Mouse (Mus musculus): Measurements from ENCODE around the gene Chit1. TPM values are rescaled to one million over a fixed set of nuclear protein-coding genes. Genes with fewer than 3 reads are reported as not detected.

The Chit1 gene
- polyA plus RNA-seq, 1 experiment from 2014 or later: not detected

DNA sequence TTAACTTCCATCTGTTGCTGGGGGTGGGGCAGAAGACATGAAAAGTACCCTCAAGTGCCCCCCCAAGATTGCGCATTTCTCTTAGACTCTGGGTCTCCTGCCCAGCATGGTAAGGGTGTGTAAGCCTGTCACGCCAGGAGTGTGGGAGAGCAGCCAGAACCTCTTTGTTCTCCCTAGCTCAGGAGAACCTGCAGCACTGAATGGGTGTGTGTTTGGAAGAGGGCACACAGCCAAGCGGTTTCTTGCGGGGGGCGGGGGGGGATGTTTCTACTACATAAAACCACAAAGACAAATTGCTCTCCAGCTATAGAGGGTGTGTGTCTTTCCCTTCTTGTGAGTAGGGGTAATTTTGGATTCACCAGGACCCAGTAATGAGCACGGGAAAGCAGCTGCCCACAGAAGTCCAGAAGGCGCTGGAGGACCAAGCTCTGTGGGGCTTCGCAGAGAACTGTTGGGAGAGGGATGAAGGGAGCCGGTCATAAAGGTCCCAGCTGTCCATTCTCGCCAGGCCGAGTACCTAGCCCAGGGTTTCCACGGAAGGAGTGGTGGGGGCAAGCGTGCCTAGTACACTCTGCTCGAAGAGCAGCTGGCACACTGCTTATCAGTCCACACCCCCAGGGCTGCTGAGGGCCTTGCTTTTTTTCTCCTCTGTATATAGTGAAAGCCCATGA is 14.6 kb upstream of the Chit1 start:
- 78% methylated on average over 14 of the region's 14 CpGs for WGBS
- no peak overlapping the region for H3K4me3 ChIP-seq
- peak overlapping the region; percentile 88 for H3K27ac ChIP-seq (replicated peaks)
- peaks cover 81% of the 10 kb centered on the region for H3K4me1 ChIP-seq
- peaks cover 18% of the 10 kb centered on the region for H3K27me3 ChIP-seq (ENCODE audit: low read depth, poor library complexity, severe bottlenecking)
- H3K9me3 ChIP-seq (replicated peaks): no peaks in the 10 kb centered on the region
- DNase-seq (ENCODE audit: low spot score): no peak
- no peaks in the 10 kb centered on the region for H3K36me3 ChIP-seq

DNA sequence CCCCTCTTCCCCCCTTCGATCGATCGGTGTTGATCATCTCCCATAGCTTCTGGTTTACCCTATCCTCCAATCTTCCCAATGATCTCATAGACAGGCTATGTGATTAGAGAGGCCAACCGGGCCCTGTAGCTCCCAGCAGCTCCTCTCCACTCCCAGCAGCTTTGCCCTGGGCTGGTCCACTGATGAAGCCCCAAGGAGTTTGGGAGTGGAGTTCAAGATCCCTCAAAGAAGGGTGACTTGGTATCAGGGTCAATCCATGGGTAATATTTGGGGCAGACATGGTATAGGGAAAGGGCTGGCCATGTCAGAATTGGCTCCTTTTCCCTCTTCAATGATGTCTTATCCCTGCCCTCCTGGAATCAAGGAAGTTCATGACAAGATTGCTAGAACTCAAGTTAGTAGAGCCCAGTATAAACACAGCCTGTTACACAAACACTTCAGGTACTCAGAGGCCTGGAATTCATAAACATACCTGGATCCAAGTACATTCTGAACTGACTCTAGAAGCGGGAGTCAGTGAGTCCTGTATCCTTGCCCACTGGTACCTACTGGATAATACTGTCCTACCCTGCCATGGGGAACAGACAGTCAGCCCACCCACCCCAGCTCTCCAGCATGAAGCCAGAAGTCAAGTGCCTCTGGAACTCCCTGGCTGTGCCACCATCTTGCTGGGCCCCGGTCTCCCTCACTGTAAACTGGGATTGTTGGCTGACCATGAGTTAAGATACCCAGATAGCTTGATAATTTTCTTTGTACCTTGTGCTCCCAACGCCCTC is 13.8 kb upstream of the Chit1 start:
- Histone ChIP-seq H3K9me3 (replicated peaks) (no peaks in the 10 kb centered on the region), H3K27me3 (ENCODE audit: low read depth, poor library complexity, severe bottlenecking) (peaks cover 17% of the 10 kb centered on the region; the same call in 1 of the 2 replicates), H3K4me1 (peaks cover 75% of the 10 kb centered on the region), H3K4me3 (no peak overlapping the region), H3K27ac (replicated peaks) (peak overlapping the region; percentile 88), H3K36me3 (no peaks in the 10 kb centered on the region)
- 93% methylated on average over 7 of the region's 7 CpGs for WGBS
- DNase-seq (ENCODE audit: low spot score): no peak

DNA sequence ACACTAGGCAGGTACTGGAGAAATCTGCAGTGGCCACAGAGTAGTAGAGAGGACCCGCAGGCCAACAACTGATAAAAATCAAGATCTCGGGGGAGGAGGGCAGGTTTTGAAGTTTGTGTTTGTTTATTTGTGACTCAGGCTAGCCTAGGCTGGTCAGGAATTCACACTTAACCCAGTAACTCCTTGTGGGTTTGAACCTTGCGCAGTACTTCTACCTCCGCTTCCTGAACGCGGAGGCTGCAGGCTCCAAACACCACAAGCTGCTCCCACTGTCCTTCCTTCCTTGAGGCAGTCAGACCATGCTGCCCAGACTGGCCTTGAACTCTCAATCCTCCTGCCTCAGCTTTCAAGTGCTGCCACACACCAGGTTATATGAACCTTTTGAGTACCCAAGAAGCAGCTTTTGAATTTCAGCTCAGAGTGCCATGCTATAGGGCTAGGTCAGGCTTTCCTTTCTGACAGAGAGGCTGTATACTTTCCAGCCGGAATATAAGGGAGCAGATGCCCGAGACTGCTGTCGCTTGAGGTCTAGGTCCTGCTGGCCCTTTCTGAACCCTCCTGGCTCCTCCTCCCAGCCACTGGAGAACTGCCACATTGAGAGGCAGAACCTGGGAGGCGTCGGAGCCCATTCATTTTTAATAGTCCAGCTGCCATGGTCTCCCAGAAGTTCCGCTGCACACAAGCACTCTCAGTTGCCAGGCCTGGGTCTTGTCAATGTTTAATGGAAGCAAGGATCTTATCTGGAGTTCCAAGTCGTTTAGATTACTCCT is 12.9 kb upstream of the Chit1 start:
- Histone ChIP-seq H3K27ac (replicated peaks) (peak overlapping the region; percentile 88), H3K4me3 (peak overlapping the region; percentile 59; the same call in 1 of the 2 replicates)
- WGBS: 80% methylated on average over 13 of the region's 13 CpGs

DNA sequence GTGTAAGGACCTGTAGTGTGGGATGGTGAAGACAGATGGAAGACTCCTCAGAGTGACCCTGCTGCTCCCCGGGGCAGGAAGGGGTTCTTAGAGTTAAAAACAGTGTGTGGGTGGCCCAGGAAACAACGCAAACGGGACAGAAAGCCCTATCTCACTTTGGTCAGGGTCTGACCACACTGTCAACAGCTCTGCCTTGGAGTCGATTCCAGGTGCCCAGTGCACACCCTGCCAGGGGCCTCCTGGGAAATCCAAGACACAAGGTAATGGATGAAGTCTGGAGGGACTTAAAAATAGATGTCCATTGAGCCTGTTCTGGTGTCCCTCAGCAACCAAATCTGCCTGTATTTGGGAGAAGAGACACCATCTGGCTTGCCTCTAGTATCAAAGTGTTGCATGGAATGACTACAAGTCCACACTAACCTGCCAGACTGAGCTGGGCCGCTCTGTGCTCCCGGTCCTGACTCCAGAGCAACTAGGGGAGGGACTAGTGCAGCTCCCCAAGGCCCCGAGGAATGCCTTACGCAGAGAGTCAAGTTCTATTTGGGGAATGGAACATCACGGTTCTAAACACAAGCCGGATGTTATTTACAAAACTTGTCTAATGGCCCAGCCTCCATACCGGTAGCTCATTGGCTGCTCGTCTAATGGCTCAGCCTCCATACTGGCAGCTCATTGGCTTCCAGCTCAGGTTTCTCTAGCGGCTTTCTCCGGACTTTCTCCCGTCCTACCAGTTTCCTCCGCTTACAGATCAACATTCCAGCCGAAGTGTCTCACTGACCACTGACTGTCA is 12.1 kb upstream of the Chit1 start:
- 12% methylated on average over 17 of the region's 17 CpGs for WGBS
- H3K36me3 ChIP-seq: no peaks in the 10 kb centered on the region
- H3K4me1 ChIP-seq: peaks cover 58% of the 10 kb centered on the region
- peak overlapping the region; percentile 59 for H3K4me3 ChIP-seq
- peak overlapping the region; percentile 88 for H3K27ac ChIP-seq (replicated peaks)
- H3K9me3 ChIP-seq (replicated peaks): no peaks in the 10 kb centered on the region
- peaks cover 10% of the 10 kb centered on the region; the same call in 1 of the 2 replicates for H3K27me3 ChIP-seq (ENCODE audit: low read depth, poor library complexity, severe bottlenecking)
- peak; percentile 80 for DNase-seq (ENCODE audit: low spot score)

More for the DNA sequence above, 12.9 kb upstream of the Chit1 start:
- Histone ChIP-seq H3K9me3 (replicated peaks) (no peaks in the 10 kb centered on the region), H3K4me1 (peaks cover 66% of the 10 kb centered on the region), H3K27me3 (ENCODE audit: low read depth, poor library complexity, severe bottlenecking) (peaks cover 17% of the 10 kb centered on the region; the same call in 1 of the 2 replicates), H3K36me3 (no peaks in the 10 kb centered on the region)
- no peak for DNase-seq (ENCODE audit: low spot score)

DNA sequence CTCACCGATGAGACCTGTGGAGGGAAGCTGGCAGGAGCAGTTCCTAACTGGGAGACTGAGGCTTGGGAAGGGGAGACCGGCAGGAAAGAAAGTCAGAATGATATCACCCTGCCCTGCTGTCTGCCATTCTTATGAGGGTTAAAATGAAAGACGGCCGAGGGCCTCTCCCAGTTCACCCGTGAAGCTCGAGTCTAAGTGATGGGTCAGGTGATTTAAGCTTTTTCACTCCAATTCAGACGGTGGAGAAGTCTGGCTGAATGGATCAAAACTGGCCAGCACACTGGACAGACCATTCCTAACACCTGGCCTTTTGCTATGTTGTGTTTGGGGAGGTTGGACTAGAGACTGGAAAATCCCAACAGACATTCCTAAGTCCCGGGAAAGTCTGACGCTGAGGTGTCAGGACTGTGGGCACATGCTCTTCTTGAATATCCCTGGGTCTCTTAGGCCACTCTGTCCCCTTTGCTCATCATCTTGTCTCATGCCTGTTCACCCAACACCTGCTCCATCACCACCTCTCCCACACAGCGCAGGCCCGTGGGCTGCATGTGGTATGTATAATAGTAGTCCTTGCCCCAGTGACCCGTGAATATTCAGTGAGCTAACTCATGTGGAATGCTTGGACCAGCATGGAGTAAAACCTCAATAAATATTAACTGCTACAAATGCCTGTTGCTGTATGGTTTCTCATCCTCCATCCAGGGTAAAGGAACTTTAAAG is 11.4 kb upstream of the Chit1 start:
- 33% methylated on average over 12 of the region's 12 CpGs for WGBS

DNA sequence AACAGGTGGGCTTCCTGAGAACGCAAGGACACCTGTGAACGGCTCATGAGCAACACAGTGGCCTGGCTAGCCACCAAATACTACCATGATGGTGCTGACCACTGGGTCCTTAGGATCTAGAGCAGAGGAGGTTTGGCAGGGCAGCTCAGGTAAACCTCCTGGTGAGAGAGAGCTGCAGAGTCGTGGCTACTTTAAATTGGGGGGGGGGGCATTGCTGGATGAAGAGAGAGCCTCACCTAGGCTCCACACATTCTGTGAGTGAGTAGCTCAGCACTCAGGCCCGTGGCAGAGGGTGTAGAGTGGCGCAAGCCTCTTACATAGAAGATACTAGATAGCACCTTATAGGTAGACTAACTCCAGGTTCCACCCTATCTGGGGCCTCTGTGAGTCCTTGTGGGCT is 10.6 kb upstream of the Chit1 start:
- H3K27me3 ChIP-seq (ENCODE audit: low read depth, poor library complexity, severe bottlenecking): no peaks in the 10 kb centered on the region
- WGBS: 86% methylated on average over 5 of the region's 5 CpGs
- H3K9me3 ChIP-seq (replicated peaks): no peaks in the 10 kb centered on the region
- 0 out of 2 replicates have a peak overlapping the region, but pooled peaks have one; percentile 59 for H3K4me3 ChIP-seq
- peaks cover 50% of the 10 kb centered on the region for H3K4me1 ChIP-seq
- DNase-seq (ENCODE audit: low spot score): no peak
- no peaks in the 10 kb centered on the region for H3K36me3 ChIP-seq
- peak overlapping the region; percentile 4 for H3K27ac ChIP-seq (replicated peaks)

More for the DNA sequence above, 11.4 kb upstream of the Chit1 start:
- H3K9me3 ChIP-seq (replicated peaks): no peaks in the 10 kb centered on the region
- peaks cover 3% of the 10 kb centered on the region; the same call in 1 of the 2 replicates for H3K27me3 ChIP-seq (ENCODE audit: low read depth, poor library complexity, severe bottlenecking)
- no peak for DNase-seq (ENCODE audit: low spot score)
- peak overlapping the region; percentile 88 for H3K27ac ChIP-seq (replicated peaks)
- H3K36me3 ChIP-seq: no peaks in the 10 kb centered on the region
- H3K4me3 ChIP-seq: peak overlapping the region; percentile 59
- peaks cover 52% of the 10 kb centered on the region for H3K4me1 ChIP-seq

DNA sequence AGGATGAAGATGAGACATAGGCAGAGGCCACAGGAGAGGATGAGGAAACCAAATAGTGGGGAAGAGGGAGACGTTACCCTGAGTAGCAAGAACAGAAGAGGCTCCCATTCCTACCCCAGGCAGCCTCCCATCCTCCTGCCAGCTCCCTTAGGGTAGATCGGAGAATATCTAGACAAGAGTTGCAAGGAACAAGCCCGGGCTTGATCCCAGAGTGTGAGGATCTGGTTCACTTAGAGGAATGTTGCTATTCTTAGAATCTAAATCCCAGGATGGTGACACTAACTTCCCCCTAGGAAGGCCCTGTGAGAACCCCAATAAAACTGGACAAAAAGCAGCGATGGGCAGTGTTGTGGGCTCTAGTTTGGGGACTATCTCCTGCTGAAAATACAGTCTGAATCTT is 10.1 kb upstream of the Chit1 start:
- H3K4me1 ChIP-seq: peaks cover 47% of the 10 kb centered on the region
- H3K27me3 ChIP-seq (ENCODE audit: low read depth, poor library complexity, severe bottlenecking): no peaks in the 10 kb centered on the region
- no peak for DNase-seq (ENCODE audit: low spot score)
- 83% methylated on average over 4 of the region's 4 CpGs for WGBS
- no peaks in the 10 kb centered on the region for H3K9me3 ChIP-seq (replicated peaks)
- no peak overlapping the region for H3K4me3 ChIP-seq
- H3K36me3 ChIP-seq: no peaks in the 10 kb centered on the region
- H3K27ac ChIP-seq (replicated peaks): peak overlapping the region; percentile 4; the same call in 1 of the 2 replicates

DNA sequence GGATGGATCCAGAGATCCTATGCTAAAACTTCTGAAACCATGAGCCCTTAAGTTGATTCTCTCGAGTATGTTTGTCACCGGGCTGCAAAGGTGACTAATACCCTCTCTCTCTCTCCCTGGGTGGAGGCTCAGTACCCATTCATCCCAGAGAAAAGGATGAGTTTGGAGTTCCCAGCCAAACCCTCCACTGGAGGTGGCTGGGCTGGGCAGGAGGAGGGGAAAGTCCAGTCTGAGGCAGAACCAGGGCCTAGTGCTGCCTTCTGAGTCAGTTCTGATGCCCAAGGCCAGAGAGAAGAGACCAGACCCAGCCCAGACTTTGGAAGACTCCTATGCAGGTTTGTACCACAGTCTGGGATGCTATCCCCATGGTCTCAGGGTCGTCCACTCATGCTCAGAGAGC is 9.4 kb upstream of the Chit1 start:
- H3K36me3 ChIP-seq: no peaks in the 10 kb centered on the region
- DNase-seq (ENCODE audit: low spot score): no peak
- no peaks in the 10 kb centered on the region for H3K27me3 ChIP-seq (ENCODE audit: low read depth, poor library complexity, severe bottlenecking)
- WGBS: 76% methylated on average over 3 of the region's 3 CpGs
- peak overlapping the region; percentile 38; the same call in 1 of the 2 replicates for H3K27ac ChIP-seq (replicated peaks)
- no peaks in the 10 kb centered on the region for H3K9me3 ChIP-seq (replicated peaks)
- H3K4me3 ChIP-seq: no peak overlapping the region
- H3K4me1 ChIP-seq: peaks cover 47% of the 10 kb centered on the region

DNA sequence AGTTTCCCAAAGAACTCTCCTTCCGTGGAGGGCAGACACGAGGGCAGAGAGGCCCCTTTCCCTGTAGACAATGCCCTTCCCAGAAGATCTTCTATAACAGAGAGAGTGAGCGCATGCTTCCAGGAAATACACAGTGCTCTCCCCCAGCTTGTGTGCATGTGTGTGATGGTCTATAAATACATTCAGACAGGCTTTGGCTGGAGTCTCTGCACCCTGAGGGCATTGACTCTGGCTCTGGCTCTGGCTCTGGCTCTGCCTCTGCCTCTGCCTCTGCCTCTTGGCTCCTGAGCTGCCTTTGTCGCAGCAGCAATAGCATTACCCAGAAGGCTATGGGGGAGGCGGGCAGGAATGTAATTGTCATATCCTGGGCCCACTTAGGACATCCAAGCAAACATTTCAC is 7.2 kb upstream of the Chit1 start:
- no peak overlapping the region for H3K4me3 ChIP-seq
- no peaks in the 10 kb centered on the region for H3K9me3 ChIP-seq (replicated peaks)
- H3K36me3 ChIP-seq: no peaks in the 10 kb centered on the region
- H3K4me1 ChIP-seq: peaks cover 30% of the 10 kb centered on the region
- H3K27me3 ChIP-seq (ENCODE audit: low read depth, poor library complexity, severe bottlenecking): no peaks in the 10 kb centered on the region
- H3K27ac ChIP-seq (replicated peaks): peak overlapping the region; percentile 50; the same call in 1 of the 2 replicates
- 78% methylated on average over 5 of the region's 5 CpGs for WGBS
- no peak for DNase-seq (ENCODE audit: low spot score)

DNA sequence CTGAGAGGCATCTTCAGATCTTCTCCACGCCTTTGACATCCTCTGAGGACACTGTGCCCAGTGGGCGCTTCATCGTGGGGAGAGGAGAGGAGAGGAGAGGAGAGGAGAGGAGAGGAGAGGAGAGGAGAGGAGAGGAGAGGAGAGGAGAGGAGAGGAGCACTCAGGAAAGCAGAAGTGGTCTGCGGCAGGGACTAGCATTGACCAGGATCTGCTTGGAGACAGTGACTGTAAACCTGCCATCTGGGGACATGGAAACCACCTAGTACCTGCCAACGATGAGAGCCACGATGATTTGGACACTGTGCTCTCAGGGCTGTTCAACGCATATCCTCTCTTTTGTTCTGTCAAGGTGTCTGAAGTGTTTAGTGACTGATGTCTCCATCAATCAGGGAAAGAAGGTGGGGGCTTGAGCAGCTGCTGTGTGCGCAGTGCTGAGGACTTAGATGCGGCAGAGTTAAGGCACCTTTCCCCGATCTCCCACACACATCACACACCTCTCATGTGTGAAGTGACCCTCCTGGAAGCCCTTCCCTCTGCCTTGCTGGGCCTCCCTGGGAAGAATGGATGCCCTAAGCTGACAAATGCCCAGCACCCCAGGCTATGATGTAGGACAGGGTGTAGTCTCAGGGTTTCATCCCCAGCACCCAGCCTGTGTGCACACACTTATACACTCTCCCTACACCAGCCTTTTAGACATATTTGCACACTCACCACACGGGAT is 5.8 kb upstream of the Chit1 start:
- H3K27me3 ChIP-seq (ENCODE audit: low read depth, poor library complexity, severe bottlenecking): no peaks in the 10 kb centered on the region
- peaks cover 18% of the 10 kb centered on the region; the same call in 1 of the 2 replicates for H3K4me1 ChIP-seq
- no peak overlapping the region for H3K4me3 ChIP-seq
- peak overlapping the region; percentile 46 for H3K27ac ChIP-seq (replicated peaks)
- H3K9me3 ChIP-seq (replicated peaks): no peaks in the 10 kb centered on the region
- H3K36me3 ChIP-seq: no peaks in the 10 kb centered on the region
- WGBS: 86% methylated on average over 11 of the region's 11 CpGs
- no peak for DNase-seq (ENCODE audit: low spot score)
